Mouse (Mus musculus): ENCODE measurements at regions not wholly inside any gene's neighbourhood (a gene's known extent, or its start where the extent isn't known, plus 50 kb on each side); places are given as distances from the start of the nearest gene placed in this dataset.
"Not testable (repeated sequence)": the region's sequence is repeated elsewhere in the genome, so short reads cannot be mapped to it uniquely, and the experiment has no call there.

DNA sequence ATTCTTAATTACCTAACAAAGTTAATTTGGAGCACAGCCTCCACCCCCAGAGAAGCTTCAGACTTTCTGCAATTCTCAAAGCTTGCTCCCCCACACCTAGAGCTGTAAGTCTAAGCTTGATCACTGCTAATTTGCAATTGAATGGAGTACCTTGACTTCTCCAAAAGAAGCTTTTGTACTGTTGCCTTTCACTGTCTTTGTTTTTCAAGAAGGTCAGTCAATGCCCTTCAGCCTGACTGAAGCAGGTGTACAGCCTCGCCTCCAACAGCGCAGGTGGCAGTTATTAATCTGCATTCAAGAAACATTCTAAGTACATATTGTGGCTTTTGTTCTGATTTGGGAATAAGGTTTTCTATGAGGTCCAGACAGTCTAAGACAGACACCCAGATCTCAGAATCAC, 201.7 kb upstream of the Cntn5 start:
- H3K27me3 ChIP-seq (ENCODE audit: control insufficient read depth, insufficient read depth, low read length): no peaks in the 10 kb centered on the region
- ATAC-seq (ENCODE audit: low FRiP score, low read depth) (no peak), DNase-seq (ENCODE audit: low spot score) (no peak)
- no peak for TF ChIP-seq POLR2A (IDR thresholded peaks at IDR 0.05; ENCODE audit: borderline replicate concordance, extremely low read depth, insufficient read depth, insufficient read length)
- H3K9me3 ChIP-seq (ENCODE audit: control insufficient read depth, low read length): no peaks in the 10 kb centered on the region
- H3K9ac ChIP-seq (ENCODE audit: low read depth, low read length, severe bottlenecking): no peak overlapping the region
- WGBS: 96% methylated on average over 2 of the region's 2 CpGs
- no peaks in the 10 kb centered on the region for H3K4me1 ChIP-seq (ENCODE audit: control insufficient read depth, insufficient read depth, low read length)
- no peaks in the 10 kb centered on the region for H3K36me3 ChIP-seq (ENCODE audit: control insufficient read depth, insufficient read depth, low read length)
- no peak overlapping the region for H3K4me2 ChIP-seq (replicated peaks; ENCODE audit: low read depth, low read length, severe bottlenecking)
- H3K27ac ChIP-seq (replicated peaks; ENCODE audit: low read depth, low read length): no peak overlapping the region
- H3K4me3 ChIP-seq (replicated peaks; ENCODE audit: low read length): no peak overlapping the region

DNA sequence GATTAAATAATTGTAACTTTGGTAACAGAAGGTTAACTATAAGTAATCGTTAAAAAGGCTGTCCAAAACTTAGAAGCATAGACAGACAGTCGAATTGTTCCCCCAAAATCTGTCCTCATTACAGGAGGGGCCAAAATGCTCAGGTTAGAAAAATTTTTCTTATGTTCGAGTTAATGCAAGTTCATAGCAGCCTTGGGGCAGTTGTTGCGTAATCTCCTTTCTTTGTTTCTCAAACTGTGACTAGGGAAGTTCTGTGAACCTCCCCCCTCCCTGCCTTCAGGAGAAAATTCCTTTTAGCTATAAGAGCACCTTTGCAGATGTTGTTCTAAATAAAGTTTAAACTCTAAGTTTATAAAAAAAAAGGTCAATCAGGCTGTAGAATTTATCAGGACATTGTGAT, 198.9 kb upstream of the Cntn5 start:
- H3K27ac ChIP-seq (replicated peaks; ENCODE audit: low read depth, low read length): no peak overlapping the region
- DNase-seq (ENCODE audit: low spot score): peak; percentile 42

DNA sequence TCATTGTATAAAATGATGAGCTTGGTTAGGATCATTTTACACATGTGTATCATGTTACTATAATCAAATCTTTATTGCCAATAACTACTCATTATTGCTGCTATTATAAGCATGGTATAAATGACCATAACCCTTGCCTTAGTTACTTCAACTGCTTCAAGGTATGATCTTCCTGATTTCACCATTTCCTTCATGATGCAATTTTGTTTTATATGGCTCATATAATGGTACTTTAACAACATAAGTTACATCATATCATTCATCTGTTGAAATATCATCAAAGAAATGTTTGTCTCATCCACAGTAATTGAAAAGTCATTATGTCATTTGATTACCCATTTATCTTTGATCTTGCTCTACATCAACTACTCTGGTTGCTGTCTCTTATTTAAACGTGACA, 188.3 kb upstream of the Cntn5 start:
- Histone ChIP-seq H3K27me3 (ENCODE audit: control insufficient read depth, insufficient read depth, low read length) (no peaks in the 10 kb centered on the region), H3K4me1 (ENCODE audit: control insufficient read depth, insufficient read depth, low read length) (no peaks in the 10 kb centered on the region), H3K9ac (ENCODE audit: low read depth, low read length, severe bottlenecking) (no peak overlapping the region), H3K36me3 (ENCODE audit: control insufficient read depth, insufficient read depth, low read length) (no peaks in the 10 kb centered on the region), H3K27ac (replicated peaks; ENCODE audit: low read depth, low read length) (no peak overlapping the region), H3K4me2 (replicated peaks; ENCODE audit: low read depth, low read length, severe bottlenecking) (no peak overlapping the region), H3K9me3 (ENCODE audit: control insufficient read depth, low read length) (no peaks in the 10 kb centered on the region), H3K4me3 (replicated peaks; ENCODE audit: low read length) (no peak overlapping the region)
- 71% methylated on average over 1 of the region's 1 CpGs for WGBS
- DNase-seq (ENCODE audit: low spot score) (no peak), ATAC-seq (ENCODE audit: low FRiP score, low read depth) (no peak)
- TF ChIP-seq POLR2A (IDR thresholded peaks at IDR 0.05; ENCODE audit: borderline replicate concordance, extremely low read depth, insufficient read depth, insufficient read length): no peak

More for the DNA sequence above, 198.9 kb upstream of the Cntn5 start:
- Histone ChIP-seq H3K9ac (ENCODE audit: low read depth, low read length, severe bottlenecking) (no peak overlapping the region), H3K36me3 (ENCODE audit: control insufficient read depth, insufficient read depth, low read length) (no peaks in the 10 kb centered on the region), H3K4me2 (replicated peaks; ENCODE audit: low read depth, low read length, severe bottlenecking) (no peak overlapping the region), H3K9me3 (ENCODE audit: control insufficient read depth, low read length) (no peaks in the 10 kb centered on the region), H3K4me1 (ENCODE audit: control insufficient read depth, insufficient read depth, low read length) (no peaks in the 10 kb centered on the region), H3K4me3 (replicated peaks; ENCODE audit: low read length) (no peak overlapping the region), H3K27me3 (ENCODE audit: control insufficient read depth, insufficient read depth, low read length) (no peaks in the 10 kb centered on the region)
- 56% methylated on average over 4 of the region's 4 CpGs for WGBS
- no peak for ATAC-seq (ENCODE audit: low FRiP score, low read depth)
- TF ChIP-seq POLR2A (IDR thresholded peaks at IDR 0.05; ENCODE audit: borderline replicate concordance, extremely low read depth, insufficient read depth, insufficient read length): no peak

DNA sequence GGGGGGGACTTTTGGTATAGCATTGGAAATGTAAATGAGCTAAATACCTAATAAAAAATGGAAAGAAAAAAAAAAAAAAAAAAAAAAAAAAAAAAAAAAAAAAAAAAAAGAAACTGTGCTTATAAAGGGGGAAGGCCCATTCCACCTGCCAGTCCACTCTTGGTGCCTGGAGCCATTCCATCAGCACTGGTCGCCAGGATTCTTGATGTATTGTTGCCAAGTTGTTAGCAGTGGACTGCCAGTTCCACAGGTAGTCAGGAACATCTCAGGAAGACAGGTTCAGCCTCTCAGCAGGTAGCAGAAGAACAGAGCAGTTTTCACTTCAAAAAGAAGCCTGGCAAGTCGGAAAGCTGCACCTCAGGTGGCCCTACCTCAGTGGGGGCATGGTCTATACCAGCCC, 162.6 kb upstream of the Cntn5 start:
- WGBS: 49% methylated on average over 2 of the region's 2 CpGs
- not testable (repeated sequence) for H3K4me1 ChIP-seq (ENCODE audit: control insufficient read depth, insufficient read depth, low read length); H3K27me3 ChIP-seq (ENCODE audit: control insufficient read depth, insufficient read depth, low read length); DNase-seq (ENCODE audit: low spot score); H3K9ac ChIP-seq (ENCODE audit: low read depth, low read length, severe bottlenecking); H3K4me2 ChIP-seq (replicated peaks; ENCODE audit: low read depth, low read length, severe bottlenecking); ATAC-seq (ENCODE audit: low FRiP score, low read depth); H3K4me3 ChIP-seq (replicated peaks; ENCODE audit: low read length); H3K27ac ChIP-seq (replicated peaks; ENCODE audit: low read depth, low read length); H3K9me3 ChIP-seq (ENCODE audit: control insufficient read depth, low read length); H3K36me3 ChIP-seq (ENCODE audit: control insufficient read depth, insufficient read depth, low read length)

DNA sequence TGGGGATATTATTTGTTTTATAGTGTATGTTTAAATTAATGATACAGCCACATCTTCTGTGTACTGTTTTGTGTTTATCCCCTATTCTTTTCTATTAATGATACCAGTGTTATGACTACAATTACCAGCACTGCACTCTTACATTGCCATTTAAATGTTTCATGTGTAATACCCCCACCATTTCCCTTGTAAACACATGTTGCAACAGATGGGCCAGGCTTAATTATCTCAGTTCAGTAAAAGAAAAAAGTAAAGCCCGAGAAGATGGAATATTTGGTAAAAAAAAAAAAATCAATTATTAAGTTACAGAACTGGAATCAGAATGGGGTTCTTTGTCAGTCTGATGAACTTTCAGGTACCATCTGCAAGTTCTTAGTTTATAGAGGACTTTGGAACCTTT, 158.3 kb upstream of the Cntn5 start:
- WGBS: 42% methylated on average over 1 of the region's 1 CpGs
- H3K27me3 ChIP-seq (ENCODE audit: control insufficient read depth, insufficient read depth, low read length): no peaks in the 10 kb centered on the region
- no peak overlapping the region for H3K4me3 ChIP-seq (replicated peaks; ENCODE audit: low read length)
- no peaks in the 10 kb centered on the region for H3K9me3 ChIP-seq (ENCODE audit: control insufficient read depth, low read length)
- H3K9ac ChIP-seq (ENCODE audit: low read depth, low read length, severe bottlenecking): no peak overlapping the region
- no peak for DNase-seq (ENCODE audit: low spot score)
- H3K27ac ChIP-seq (replicated peaks; ENCODE audit: low read depth, low read length): no peak overlapping the region
- no peaks in the 10 kb centered on the region for H3K36me3 ChIP-seq (ENCODE audit: control insufficient read depth, insufficient read depth, low read length)
- ATAC-seq (ENCODE audit: low FRiP score, low read depth): no peak
- no peak overlapping the region for H3K4me2 ChIP-seq (replicated peaks; ENCODE audit: low read depth, low read length, severe bottlenecking)
- no peak for TF ChIP-seq POLR2A (IDR thresholded peaks at IDR 0.05; ENCODE audit: borderline replicate concordance, extremely low read depth, insufficient read depth, insufficient read length)
- H3K4me1 ChIP-seq (ENCODE audit: control insufficient read depth, insufficient read depth, low read length): no peaks in the 10 kb centered on the region
